Mouse (Mus musculus) heart, embryonic 15.5 days (tissue): ENCODE data around the gene Ptprb. TPM values are rescaled to one million over a fixed set of nuclear protein-coding genes. Genes with fewer than 3 reads are reported as not detected.

Experiments
- ATAC-seq: fragments of 200-750 bp; cut with Nextera tagmentation; replicated peaks from 2 replicates; pipeline ENCODE4 v1.8.0; 2017; ENCODE audit warnings: low read depth, moderate TSS enrichment; ENCODE audit not compliant: insufficient number of reproducible peaks, insufficient read depth, low FRiP score
- H3K27ac ChIP-seq: fragments of 300-500 bp; sonication (generic); 2 replicates; pipeline ENCODE4 v1.5.1; 2015; ENCODE audit warnings: mild to moderate bottlenecking, inconsistent platforms
- H3K27me3 ChIP-seq: fragments of 300-500 bp; sonication (generic); 2 replicates; pipeline ENCODE4 v1.6.1; 2015; ENCODE audit warnings: inconsistent platforms
- H3K36me3 ChIP-seq: fragments of 300-500 bp; sonication (generic); 2 replicates; pipeline ENCODE4 v1.6.1; 2015; ENCODE audit warnings: mild to moderate bottlenecking, inconsistent platforms
- H3K4me1 ChIP-seq: fragments of 300-500 bp; sonication (generic); replicated peaks from 2 replicates; pipeline ENCODE4 v1.6.1; 2015; ENCODE audit warnings: inconsistent platforms
- H3K4me2 ChIP-seq: fragments of 300-500 bp; sonication (generic); 2 replicates; pipeline ENCODE4 v1.6.1; 2015; ENCODE audit warnings: inconsistent platforms, mild to moderate bottlenecking, moderate library complexity
- H3K4me3 ChIP-seq: fragments of 300-500 bp; sonication (generic); 2 replicates; pipeline ENCODE4 v1.5.1; 2015; ENCODE audit warnings: mild to moderate bottlenecking, inconsistent platforms
- H3K9ac ChIP-seq: fragments of 300-500 bp; sonication (generic); 2 replicates; pipeline ENCODE4 v1.6.1; 2015; ENCODE audit warnings: mild to moderate bottlenecking, inconsistent platforms
- H3K9me3 ChIP-seq: fragments of 300-500 bp; sonication (generic); replicated peaks from 2 replicates; pipeline ENCODE4 v1.6.1; 2016; ENCODE audit warnings: inconsistent platforms
- WGBS: fragments of 180-500 bp; shearing (Covaris S2); methylation state at CpG from one replicate; pipeline ENCODE4 v1.1.7; 2015; ENCODE audit warnings: mixed read lengths; 5-methylcytosine and 5-hydroxymethylcytosine counted together
- polyA plus RNA-seq: library from polyadenylated mRNA; unstranded; fragments of >200 nt; fragmentation: Nextera tagmentation; extraction: Ambion mirVana; gene quantifications from 2 replicates; pipeline ENCODE4 v1.2.1, GENCODE M21; 2015

Ptprb gene
- polyA plus RNA-seq, 1 experiment from 2014 or later: 6.6 TPM

- H3K36me3 ChIP-seq: no peaks in the 10 kb centered on the region
- H3K4me3 ChIP-seq: no peak overlapping the region
- WGBS: 74% methylated on average over 6 of the region's 6 CpGs
- H3K4me1 ChIP-seq: peaks cover 2% of the 10 kb centered on the region; the same call in 1 of the 2 replicates
- H3K9me3 ChIP-seq: no peaks in the 10 kb centered on the region
- no peaks in the 10 kb centered on the region for H3K27me3 ChIP-seq
- H3K4me2 ChIP-seq: no peak overlapping the region
- ATAC-seq: no peak
- no peak overlapping the region for H3K9ac ChIP-seq
- H3K27ac ChIP-seq: no peak overlapping the region
Observed at GRCm38 (mm10) chr10:116402742-116403425, 127.6 kb downstream of the Ptprb start.

DNA sequence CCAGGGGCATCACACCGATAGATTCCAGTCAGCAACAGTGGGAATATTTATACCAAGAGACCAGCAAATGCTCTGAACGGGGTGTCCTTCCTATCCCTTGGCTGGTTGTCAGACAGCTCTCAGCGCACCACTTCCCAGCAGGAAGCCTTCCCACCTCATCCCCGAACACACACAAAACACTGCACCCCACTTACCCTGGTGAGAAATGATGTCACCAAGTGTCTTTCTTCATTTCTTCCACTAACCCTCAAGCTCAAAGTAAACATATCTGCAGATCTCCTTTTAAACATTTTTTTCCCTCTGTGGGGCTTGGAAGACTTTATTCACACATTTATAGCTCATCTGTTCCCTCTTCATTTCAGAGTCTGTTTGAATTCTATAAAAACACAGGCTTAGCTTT, 128.4 kb downstream of the Ptprb start:
- H3K4me2 ChIP-seq: no peak overlapping the region
- H3K9me3 ChIP-seq: no peaks in the 10 kb centered on the region
- H3K4me3 ChIP-seq: no peak overlapping the region
- H3K9ac ChIP-seq: no peak overlapping the region
- no peaks in the 10 kb centered on the region for H3K36me3 ChIP-seq
- no peaks in the 10 kb centered on the region for H3K27me3 ChIP-seq
- no peaks in the 10 kb centered on the region for H3K4me1 ChIP-seq
- no peak overlapping the region for H3K27ac ChIP-seq
- ATAC-seq: no peak
- 51% methylated on average over 4 of the region's 4 CpGs for WGBS

GRCm38 (mm10) chr10:116405011-116405410, 129.7 kb downstream of the Ptprb start:
- WGBS: 93% methylated on average over 6 of the region's 6 CpGs
- no peaks in the 10 kb centered on the region for H3K4me1 ChIP-seq
- no peak overlapping the region for H3K4me2 ChIP-seq
- H3K9me3 ChIP-seq: no peaks in the 10 kb centered on the region
- no peaks in the 10 kb centered on the region for H3K27me3 ChIP-seq
- no peak overlapping the region for H3K4me3 ChIP-seq
- no peak for ATAC-seq
- H3K36me3 ChIP-seq: no peaks in the 10 kb centered on the region
- H3K9ac ChIP-seq: no peak overlapping the region
- H3K27ac ChIP-seq: no peak overlapping the region

DNA sequence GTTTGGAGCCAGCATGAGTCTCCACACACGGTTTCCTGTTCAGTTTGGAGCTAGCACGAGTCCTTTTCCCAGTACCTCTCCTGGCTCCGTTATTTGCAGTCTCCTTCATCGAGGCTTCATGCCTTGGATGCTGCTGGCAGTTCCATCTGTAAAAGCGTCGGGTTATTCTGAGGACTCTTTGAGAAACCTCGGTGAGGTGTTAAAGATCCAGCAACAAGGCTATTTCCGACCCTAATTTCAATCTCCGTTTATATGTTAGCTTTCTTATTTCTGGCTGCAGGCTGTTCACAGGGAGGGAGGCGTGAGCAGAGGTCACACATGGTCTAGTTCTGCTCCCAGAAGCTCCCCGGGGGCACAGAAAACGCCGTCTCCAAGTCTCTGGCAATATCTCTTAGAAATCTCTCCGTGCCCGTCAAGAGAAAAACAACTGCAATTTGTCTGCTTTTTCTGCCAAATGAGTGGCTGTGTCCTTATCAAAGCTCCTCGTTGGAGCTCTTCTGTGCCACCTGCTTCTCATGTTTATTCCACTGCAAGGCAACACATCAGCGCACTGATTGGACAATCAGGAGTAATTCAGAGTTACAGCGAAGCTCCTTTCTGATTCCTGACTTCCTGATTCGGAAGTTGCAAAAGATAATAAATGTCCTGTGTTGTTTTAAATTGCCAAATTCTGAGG, 132.5 kb downstream of the Ptprb start:
- H3K9ac ChIP-seq: no peak overlapping the region
- no peaks in the 10 kb centered on the region for H3K27me3 ChIP-seq
- H3K9me3 ChIP-seq: no peaks in the 10 kb centered on the region
- H3K4me2 ChIP-seq: no peak overlapping the region
- 36% methylated on average over 19 of the region's 19 CpGs for WGBS
- H3K4me3 ChIP-seq: no peak overlapping the region
- H3K36me3 ChIP-seq: no peaks in the 10 kb centered on the region
- ATAC-seq: no peak
- no peak overlapping the region for H3K27ac ChIP-seq
- H3K4me1 ChIP-seq: no peaks in the 10 kb centered on the region

DNA sequence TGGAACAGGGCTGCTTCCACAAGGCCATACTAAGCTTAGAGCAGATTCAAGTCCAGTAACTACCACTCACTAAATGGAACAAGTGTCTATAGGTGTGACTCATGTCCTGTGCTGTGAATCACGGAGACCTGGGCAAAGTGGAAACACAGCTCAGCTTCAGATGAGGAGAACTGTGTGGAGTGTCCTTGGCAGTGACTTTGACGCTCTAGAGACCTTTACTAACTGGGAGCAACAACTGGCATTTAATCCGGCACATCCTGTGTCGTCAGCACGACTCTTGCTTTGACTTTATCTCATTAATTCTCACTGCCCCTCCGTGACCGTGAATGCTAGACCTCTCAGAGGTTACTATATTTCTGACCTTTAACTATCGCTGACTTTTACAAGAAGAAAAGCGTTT, 135.5 kb downstream of the Ptprb start:
- H3K4me2 ChIP-seq: 0 out of 2 replicates have a peak overlapping the region, but pooled peaks have one; percentile 7

DNA sequence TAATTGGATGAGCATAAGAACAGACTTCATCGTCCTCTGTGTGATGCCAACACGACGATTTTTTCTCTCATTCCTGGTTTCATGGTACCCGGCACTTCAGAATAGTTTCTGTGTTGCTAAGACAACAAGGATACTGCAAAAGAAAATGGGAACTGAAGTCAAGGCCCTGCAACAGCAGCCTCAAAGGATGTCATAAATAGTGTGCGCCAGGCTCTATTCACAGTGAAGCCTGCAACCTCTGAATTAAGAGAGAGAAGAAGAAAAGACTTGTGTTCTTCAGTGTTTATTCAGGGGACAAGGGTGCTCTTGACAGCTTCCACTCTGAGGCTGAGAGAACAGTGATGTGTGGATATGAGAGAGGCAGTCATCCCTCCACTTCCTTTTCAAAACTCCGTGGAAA, 140.8 kb downstream of the Ptprb start:
- ATAC-seq: no peak
- 70% methylated on average over 6 of the region's 6 CpGs for WGBS
- no peaks in the 10 kb centered on the region for H3K9me3 ChIP-seq
- H3K9ac ChIP-seq: no peak overlapping the region
- no peaks in the 10 kb centered on the region for H3K4me1 ChIP-seq
- no peaks in the 10 kb centered on the region for H3K36me3 ChIP-seq
- H3K4me2 ChIP-seq: no peak overlapping the region
- no peaks in the 10 kb centered on the region for H3K27me3 ChIP-seq
- no peak overlapping the region for H3K27ac ChIP-seq
- no peak overlapping the region for H3K4me3 ChIP-seq

More for the DNA sequence above, 135.5 kb downstream of the Ptprb start:
- Histone ChIP-seq H3K27me3 (no peaks in the 10 kb centered on the region), H3K27ac (no peak overlapping the region), H3K9ac (no peak overlapping the region), H3K4me1 (no peaks in the 10 kb centered on the region), H3K9me3 (no peaks in the 10 kb centered on the region), H3K4me3 (no peak overlapping the region), H3K36me3 (no peaks in the 10 kb centered on the region)
- 21% methylated on average over 9 of the region's 9 CpGs for WGBS
- no peak for ATAC-seq

GRCm38 (mm10) chr10:116416726-116417125, 141.4 kb downstream of the Ptprb start:
- 49% methylated on average over 5 of the region's 5 CpGs for WGBS
- Histone ChIP-seq H3K36me3 (no peaks in the 10 kb centered on the region), H3K4me3 (no peak overlapping the region), H3K27ac (no peak overlapping the region), H3K27me3 (no peaks in the 10 kb centered on the region), H3K9me3 (no peaks in the 10 kb centered on the region), H3K4me1 (no peaks in the 10 kb centered on the region), H3K4me2 (no peak overlapping the region), H3K9ac (no peak overlapping the region)
- ATAC-seq: no peak

DNA sequence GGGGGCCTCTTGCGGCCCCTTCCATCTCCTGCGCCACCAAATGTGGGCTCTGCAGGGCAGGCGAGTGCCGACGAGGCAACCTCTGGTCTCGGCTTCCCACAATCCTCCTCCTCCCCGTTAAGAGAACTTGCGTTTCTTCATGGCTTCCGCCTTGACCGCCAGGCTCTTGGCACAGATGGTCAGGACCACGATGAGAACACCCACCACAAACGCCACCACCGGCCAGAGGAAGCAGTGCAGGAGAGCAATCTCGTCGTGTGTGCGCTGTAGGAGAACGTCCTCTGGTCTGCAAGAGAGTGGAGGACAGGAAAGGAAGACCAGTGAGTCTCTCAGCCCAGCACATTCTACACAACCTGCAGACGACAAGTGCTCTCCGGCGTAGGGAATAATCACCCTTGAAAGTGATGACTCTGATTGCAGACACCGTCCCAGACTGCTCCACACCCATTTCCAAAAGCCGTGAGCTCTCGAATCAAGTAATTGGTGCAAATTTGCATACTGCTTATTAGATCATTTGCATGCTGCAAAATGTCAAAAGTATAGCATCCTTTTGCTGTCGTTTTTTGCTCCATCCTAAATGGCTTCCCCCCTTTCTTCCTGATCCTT, 142.9 kb downstream of the Ptprb start:
- WGBS: 54% methylated on average over 24 of the region's 24 CpGs

DNA sequence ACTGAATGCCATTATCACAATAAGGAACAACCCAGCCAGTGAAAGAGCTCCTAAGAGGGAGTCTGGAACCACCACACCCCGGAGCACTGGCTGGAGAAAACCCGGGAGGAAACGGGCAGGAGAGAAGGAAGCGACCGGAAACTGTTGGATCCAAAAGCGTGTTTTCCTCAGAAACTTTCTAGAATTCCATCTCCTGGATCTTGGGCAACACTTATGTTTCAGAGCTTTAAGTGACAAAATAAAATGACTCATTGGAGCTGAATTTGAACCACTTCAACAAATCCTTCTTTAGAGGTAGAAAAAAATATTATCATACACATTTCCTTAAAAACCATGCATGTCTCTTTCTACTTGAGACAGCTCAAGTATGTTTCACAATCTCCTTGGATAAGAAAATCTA, 145.7 kb downstream of the Ptprb start:
- H3K36me3 ChIP-seq: no peaks in the 10 kb centered on the region
- WGBS: 82% methylated on average over 6 of the region's 6 CpGs
- no peak overlapping the region for H3K4me2 ChIP-seq
- no peak overlapping the region for H3K9ac ChIP-seq
- H3K4me3 ChIP-seq: no peak overlapping the region
- no peaks in the 10 kb centered on the region for H3K27me3 ChIP-seq
- H3K9me3 ChIP-seq: no peaks in the 10 kb centered on the region
- no peak overlapping the region for H3K27ac ChIP-seq
- no peaks in the 10 kb centered on the region for H3K4me1 ChIP-seq
- no peak for ATAC-seq

More for the DNA sequence above, 142.9 kb downstream of the Ptprb start:
- Histone ChIP-seq H3K4me1 (no peaks in the 10 kb centered on the region), H3K27ac (no peak overlapping the region), H3K9ac (no peak overlapping the region), H3K9me3 (no peaks in the 10 kb centered on the region), H3K4me2 (peak overlapping the region; percentile 40), H3K27me3 (no peaks in the 10 kb centered on the region), H3K36me3 (no peaks in the 10 kb centered on the region), H3K4me3 (no peak overlapping the region)
- ATAC-seq: no peak; the same call in 1 of the 2 replicates

DNA sequence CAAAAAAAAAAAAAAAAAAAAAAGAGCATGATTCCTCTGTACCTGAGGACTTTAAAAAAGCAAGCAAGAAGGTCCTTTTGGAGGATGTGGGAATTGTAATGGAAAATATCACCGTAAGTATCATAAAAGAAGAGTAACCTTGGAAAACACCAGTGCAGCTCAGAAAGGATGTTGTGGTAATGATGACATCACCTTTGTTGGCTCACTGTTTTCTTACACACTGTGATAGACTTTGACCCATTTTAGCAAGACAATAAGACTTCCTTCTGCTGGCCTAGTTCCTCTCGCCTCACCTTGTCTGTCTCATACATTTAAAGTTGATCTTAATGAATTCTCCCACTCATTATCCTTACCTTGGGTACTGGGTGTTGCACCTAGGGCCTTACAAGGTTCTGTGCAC, 147.2 kb downstream of the Ptprb start:
- Histone ChIP-seq H3K4me3 (no peak overlapping the region), H3K4me2 (no peak overlapping the region)
- 87% methylated on average over 2 of the region's 2 CpGs for WGBS

DNA sequence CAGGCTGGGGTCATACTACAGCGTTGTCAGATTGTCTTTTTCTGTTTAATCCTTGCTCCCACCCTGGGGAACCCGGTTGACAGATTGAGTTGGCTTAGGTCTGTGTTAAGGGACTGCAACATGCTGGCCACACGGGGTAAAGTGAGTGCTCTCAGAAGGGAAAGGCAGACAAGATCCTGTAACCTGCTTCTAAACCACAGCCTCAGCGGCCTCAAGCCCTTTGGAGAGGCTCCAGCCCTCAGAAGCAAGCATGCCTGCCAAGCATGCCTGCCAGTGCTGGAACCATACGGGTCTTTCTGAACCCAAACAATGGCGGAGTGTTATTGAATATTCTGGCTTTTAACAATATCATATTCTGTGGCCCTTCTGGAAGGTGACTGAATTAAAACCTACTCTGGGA, 149.6 kb downstream of the Ptprb start:
- no peaks in the 10 kb centered on the region for H3K36me3 ChIP-seq
- no peak for ATAC-seq
- H3K27me3 ChIP-seq: no peaks in the 10 kb centered on the region
- no peaks in the 10 kb centered on the region for H3K9me3 ChIP-seq
- WGBS: 79% methylated on average over 6 of the region's 6 CpGs
- no peak overlapping the region for H3K4me2 ChIP-seq
- no peak overlapping the region for H3K9ac ChIP-seq
- no peak overlapping the region for H3K4me3 ChIP-seq
- H3K27ac ChIP-seq: no peak overlapping the region
- H3K4me1 ChIP-seq: no peaks in the 10 kb centered on the region

More for the DNA sequence above, 147.2 kb downstream of the Ptprb start:
- ATAC-seq: no peak
- H3K27ac ChIP-seq: no peak overlapping the region
- no peaks in the 10 kb centered on the region for H3K9me3 ChIP-seq
- no peaks in the 10 kb centered on the region for H3K4me1 ChIP-seq
- H3K27me3 ChIP-seq: no peaks in the 10 kb centered on the region
- no peak overlapping the region for H3K9ac ChIP-seq
- H3K36me3 ChIP-seq: no peaks in the 10 kb centered on the region
